Mouse (Mus musculus) limb, embryonic 14.5 days (tissue): Measurements from ENCODE around the gene Ulk4. TPM values are rescaled to one million over a fixed set of nuclear protein-coding genes. Genes with fewer than 3 reads are reported as not detected.

Experiments
- ATAC-seq: fragments of 200-750 bp; cut with Nextera tagmentation; 2 replicates; pipeline ENCODE4 v1.8.0; 2017; ENCODE audit warnings: low read depth, moderate number of reproducible peaks, moderate TSS enrichment; ENCODE audit not compliant: low FRiP score
- DNase-seq: peaks from one replicate; pipeline ENCODE4 v3.0.0-alpha.2; 2015; ENCODE audit warnings: low spot score
- H3K27ac ChIP-seq: fragments of 300-500 bp; sonication (generic); replicated peaks from 2 replicates; pipeline ENCODE4 v1.5.1; 2014; ENCODE audit warnings: low read depth, mild to moderate bottlenecking, low read length, moderate library complexity, mixed read lengths
- H3K27me3 ChIP-seq: fragments of 300-500 bp; sonication (generic); 2 replicates; pipeline ENCODE4 v1.6.1; 2014; ENCODE audit warnings: low read length, mixed read lengths; ENCODE audit not compliant: control insufficient read depth, insufficient read depth
- H3K36me3 ChIP-seq: fragments of 300-500 bp; sonication (generic); 2 replicates; pipeline ENCODE4 v1.6.1; 2014; ENCODE audit warnings: mild to moderate bottlenecking, low read length, moderate library complexity, mixed read lengths; ENCODE audit not compliant: control insufficient read depth, insufficient read depth
- H3K4me1 ChIP-seq: fragments of 300-500 bp; sonication (generic); 2 replicates; pipeline ENCODE4 v1.6.1; 2014; ENCODE audit warnings: antibody characterized with exemption, low read length, mixed read lengths; ENCODE audit not compliant: control insufficient read depth, insufficient read depth
- H3K4me2 ChIP-seq: fragments of 300-500 bp; sonication (generic); replicated peaks from 2 replicates; pipeline ENCODE4 v1.6.1; 2014; ENCODE audit warnings: low read depth, mild to moderate bottlenecking, low read length, moderate library complexity; ENCODE audit not compliant: severe bottlenecking
- H3K4me3 ChIP-seq: fragments of 300-500 bp; sonication (generic); replicated peaks from 2 replicates; pipeline ENCODE4 v1.5.1; 2014; ENCODE audit warnings: low read length
- H3K9ac ChIP-seq: fragments of 300-500 bp; sonication (generic); 2 replicates; pipeline ENCODE4 v1.6.1; 2014; ENCODE audit warnings: mild to moderate bottlenecking, low read depth, low read length, moderate library complexity; ENCODE audit not compliant: severe bottlenecking
- H3K9me3 ChIP-seq: fragments of 300-500 bp; sonication (generic); 2 replicates; pipeline ENCODE4 v1.6.1; 2016; ENCODE audit warnings: low read length; ENCODE audit not compliant: control insufficient read depth
- POLR2A ChIP-seq: fragments of 200-500 bp; IDR thresholded peaks from 2 replicates; pipeline ENCODE4 v1.8.0; 2012; ENCODE audit warnings: inconsistent platforms, mild to moderate bottlenecking, moderate library complexity, borderline replicate concordance; ENCODE audit not compliant: insufficient read depth, insufficient read length; ENCODE audit errors: extremely low read depth
- WGBS: fragments of 180-500 bp; shearing (Covaris S2); extraction: QIAGEN DNeasy Blood & Tissue Kit; methylation state at CpG from one replicate; pipeline ENCODE4 v1.1.7; 2014; 5-methylcytosine and 5-hydroxymethylcytosine counted together
- polyA plus RNA-seq, 2 experiments: library from polyadenylated mRNA; depleted of rRNA in 1 of 2; stranded (reverse) in 1 of 2; unstranded in 1 of 2; fragments of >200 nt; fragmentation: Nextera tagmentation in 1 of 2; extraction: Ambion mirVana in 1 of 2; gene quantifications; 2 replicates each; pipeline versions ENCODE4 v1.2.1 to v1.2.3; 2012 to 2014

Gene Ulk4
- polyA plus RNA-seq, 2 experiments, result 6.4 to 123 TPM

- WGBS, result 55% methylated on average over 10 of the region's 10 CpGs
- TF ChIP-seq POLR2A, result no peak
- Histone ChIP-seq H3K27ac (no peak overlapping the region), H3K4me1 (peaks cover 7% of the 10 kb centered on the region; the same call in 1 of the 2 replicates), H3K9ac (no peak overlapping the region), H3K27me3 (no peaks in the 10 kb centered on the region), H3K9me3 (no peaks in the 10 kb centered on the region), H3K4me2 (no peak overlapping the region), H3K4me3 (no peak overlapping the region), H3K36me3 (no peaks in the 10 kb centered on the region)
- ATAC-seq (no peak), DNase-seq (no peak)
Measured at GRCm38 (mm10) chr9:121032322-121032964, 244.6 kb downstream of the Ulk4 start.

GRCm38 (mm10) chr9:121030949-121031348 is 246.0 kb downstream of the Ulk4 start:
- H3K4me2 ChIP-seq, result no peak overlapping the region
- H3K4me1 ChIP-seq, result peaks cover 3% of the 10 kb centered on the region; the same call in 1 of the 2 replicates
- 28% methylated on average over 10 of the region's 10 CpGs for WGBS
- H3K9ac ChIP-seq, result no peak overlapping the region
- H3K4me3 ChIP-seq, result no peak overlapping the region
- ATAC-seq, result no peak
- no peaks in the 10 kb centered on the region for H3K36me3 ChIP-seq
- H3K9me3 ChIP-seq, result no peaks in the 10 kb centered on the region
- DNase-seq, result no peak
- no peak for TF ChIP-seq POLR2A
- H3K27ac ChIP-seq, result no peak overlapping the region
- H3K27me3 ChIP-seq, result no peaks in the 10 kb centered on the region

- no peaks in the 10 kb centered on the region for H3K27me3 ChIP-seq
- no peak for TF ChIP-seq POLR2A
- H3K4me2 ChIP-seq, result no peak overlapping the region
- H3K27ac ChIP-seq, result no peak overlapping the region
- DNase-seq (no peak), ATAC-seq (no peak)
- H3K4me3 ChIP-seq, result no peak overlapping the region
- no peaks in the 10 kb centered on the region for H3K36me3 ChIP-seq
- H3K9me3 ChIP-seq, result no peaks in the 10 kb centered on the region
- 60% methylated on average over 9 of the region's 9 CpGs for WGBS
- H3K4me1 ChIP-seq, result peaks cover 3% of the 10 kb centered on the region; the same call in 1 of the 2 replicates
- H3K9ac ChIP-seq, result no peak overlapping the region
Measured at GRCm38 (mm10) chr9:121029786-121030185, 247.2 kb downstream of the Ulk4 start.

GRCm38 (mm10) chr9:121023526-121024264 is 253.3 kb downstream of the Ulk4 start:
- Histone ChIP-seq H3K4me1 (no peaks in the 10 kb centered on the region), H3K4me2 (no peak overlapping the region), H3K9ac (no peak overlapping the region), H3K27me3 (no peaks in the 10 kb centered on the region), H3K9me3 (no peaks in the 10 kb centered on the region), H3K27ac (no peak overlapping the region), H3K4me3 (no peak overlapping the region), H3K36me3 (no peaks in the 10 kb centered on the region)
- TF ChIP-seq POLR2A, result no peak
- 0 out of 2 replicates have a peak, but pooled peaks have one; percentile 41 for ATAC-seq
- 85% methylated on average over 14 of the region's 14 CpGs for WGBS
- DNase-seq, result no peak

DNA sequence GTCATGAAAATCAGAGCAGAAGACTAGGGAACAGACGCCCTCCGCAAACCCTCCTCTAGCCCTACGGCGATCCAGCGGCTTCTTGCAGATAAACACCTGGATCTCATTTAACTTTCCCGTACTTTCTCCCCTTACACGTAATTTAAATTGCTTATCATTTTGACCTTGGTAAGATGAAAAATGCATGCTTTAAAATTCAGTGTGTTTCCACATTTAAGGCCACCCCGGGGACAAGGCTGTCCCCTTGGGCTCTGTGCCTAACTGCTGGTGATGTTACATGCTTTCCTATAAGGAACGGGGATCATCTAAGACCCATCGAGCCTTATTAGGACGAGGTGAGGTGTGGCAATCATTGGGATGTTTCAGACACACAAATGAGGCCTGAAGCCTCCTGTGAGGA is 256.6 kb downstream of the Ulk4 start:
- Histone ChIP-seq H3K9ac (no peak overlapping the region), H3K9me3 (no peaks in the 10 kb centered on the region), H3K4me1 (peaks cover 12% of the 10 kb centered on the region), H3K4me2 (no peak overlapping the region), H3K4me3 (no peak overlapping the region), H3K27me3 (no peaks in the 10 kb centered on the region), H3K36me3 (no peaks in the 10 kb centered on the region), H3K27ac (no peak overlapping the region)
- ATAC-seq, result no peak
- DNase-seq, result no peak
- TF ChIP-seq POLR2A, result no peak
- WGBS, result 49% methylated on average over 11 of the region's 11 CpGs
